Mouse (Mus musculus) cerebellum, adult 2 months (tissue): ENCODE results near the gene Col9a1. TPM values are rescaled to one million over a fixed set of nuclear protein-coding genes. Genes with fewer than 3 reads are reported as not detected.
A peak's percentile ranks its signal among the peaks of the same experiment; 100 is the strongest.

Experiments
- DNase-seq, 2 experiments: peaks; one replicate each; pipeline ENCODE4 v3.0.0; 2021
- H3K27ac ChIP-seq: fragments of 200-500 bp; 2 replicates; pipeline ENCODE4 v1.5.1; 2012; ENCODE audit warnings: low read length, control low read depth, inconsistent platforms; ENCODE audit not compliant: insufficient read depth
- H3K27me3 ChIP-seq: fragments of 200-500 bp; 2 replicates; pipeline ENCODE4 v1.6.1; 2012; ENCODE audit warnings: inconsistent platforms, mild to moderate bottlenecking, low read length, moderate library complexity; ENCODE audit not compliant: control insufficient read depth, insufficient read depth
- H3K4me1 ChIP-seq: fragments of 200-500 bp; 2 replicates; pipeline ENCODE4 v1.6.1; 2011; ENCODE audit warnings: low read length; ENCODE audit not compliant: control insufficient read depth, insufficient read depth
- H3K4me3 ChIP-seq: fragments of 200-500 bp; replicated peaks from 2 replicates; pipeline ENCODE3; 2011; ENCODE audit warnings: mild to moderate bottlenecking, low read depth, low read length, control low read depth; ENCODE audit not compliant: insufficient read depth
- CTCF ChIP-seq: fragments of 200-500 bp; IDR thresholded peaks from 2 replicates; pipeline ENCODE4 v1.5.1; 2011; ENCODE audit warnings: low read depth, mild to moderate bottlenecking, control low read depth, low read length, moderate library complexity, borderline replicate concordance; ENCODE audit not compliant: insufficient read depth
- POLR2A ChIP-seq: fragments of 200-500 bp; IDR thresholded peaks from 2 replicates; pipeline ENCODE4 v1.6.1; 2011; ENCODE audit warnings: low read length, control low read depth, borderline replicate concordance; ENCODE audit not compliant: insufficient read depth
- WGBS: fragments of 180-500 bp; shearing (Covaris S2); methylation state at CpG from one replicate; pipeline ENCODE4 v1.1.7; 2018; 5-methylcytosine and 5-hydroxymethylcytosine counted together
- polyA plus RNA-seq: library from polyadenylated mRNA; depleted of rRNA; stranded (reverse); fragments of >200 nt; gene quantifications from 2 replicates; pipeline ENCODE4 v1.2.3, GENCODE M21; 2012

Gene Col9a1
- polyA plus RNA-seq, 1 experiment = 0.87 TPM

DNA sequence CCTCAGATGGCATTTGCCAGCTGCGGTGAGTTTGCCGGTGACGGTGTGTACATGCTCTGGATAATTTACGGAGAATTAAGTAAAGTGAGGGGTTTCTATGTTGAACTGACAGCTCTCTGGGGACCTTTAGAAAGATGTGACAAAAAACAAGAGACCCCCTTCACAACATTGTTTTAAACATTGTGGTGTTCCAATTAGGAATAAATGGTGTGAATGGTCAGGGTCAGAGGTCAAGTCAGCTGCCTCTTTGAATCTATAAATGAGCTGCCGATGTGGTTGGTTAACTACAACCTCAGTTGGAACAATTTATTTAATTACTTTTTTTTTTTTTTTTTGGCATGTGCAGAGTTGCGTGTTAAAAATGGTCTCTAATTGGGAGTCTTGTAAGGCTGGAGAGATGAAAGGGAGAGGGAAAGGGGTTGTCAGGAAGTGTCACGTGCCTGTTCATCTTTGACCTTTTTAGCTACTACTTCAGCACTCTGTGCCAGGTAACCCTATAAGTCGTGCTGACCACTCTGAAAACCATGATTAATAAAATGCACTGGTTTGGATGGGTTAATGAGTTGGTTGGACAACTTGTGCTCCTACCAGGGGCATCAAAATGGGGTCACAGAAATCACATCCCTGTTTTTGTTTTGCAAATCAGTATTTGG is 62.8 kb downstream of the Col9a1 start:
- TF ChIP-seq POLR2A (no peak), CTCF (no peak)
- no peak for DNase-seq
- WGBS = 72% methylated on average over 8 of the region's 8 CpGs
- no peak overlapping the region for H3K4me3 ChIP-seq
- H3K27me3 ChIP-seq = no peaks in the 10 kb centered on the region
- no peak overlapping the region for H3K27ac ChIP-seq
- no peaks in the 10 kb centered on the region for H3K4me1 ChIP-seq

DNA sequence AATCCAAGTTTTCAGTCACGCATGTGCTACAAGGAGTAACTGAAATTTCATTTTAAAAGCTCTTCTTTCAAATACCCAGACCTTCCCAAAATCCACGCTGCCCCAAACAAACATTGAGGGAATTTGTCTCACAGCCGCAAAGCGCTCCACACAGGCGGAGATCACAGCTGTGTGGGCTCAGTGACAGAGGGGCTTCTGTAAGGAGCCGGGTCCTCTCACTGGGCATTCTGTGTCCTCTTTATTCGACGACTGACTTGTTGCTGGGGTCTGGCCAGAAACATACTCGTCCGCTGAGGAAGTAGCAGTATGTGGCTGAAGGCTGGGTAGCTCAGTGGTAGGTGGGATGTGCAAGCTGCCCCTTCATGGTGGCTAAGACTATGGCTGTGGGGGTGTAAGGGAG is 67.5 kb downstream of the Col9a1 start:
- no peaks in the 10 kb centered on the region for H3K27me3 ChIP-seq
- WGBS = 59% methylated on average over 10 of the region's 10 CpGs
- no peak overlapping the region for H3K4me3 ChIP-seq
- peaks cover 7% of the 10 kb centered on the region for H3K4me1 ChIP-seq
- no peak overlapping the region for H3K27ac ChIP-seq
- no peak for DNase-seq
- no peak for TF ChIP-seq CTCF
- no peak for TF ChIP-seq POLR2A

DNA sequence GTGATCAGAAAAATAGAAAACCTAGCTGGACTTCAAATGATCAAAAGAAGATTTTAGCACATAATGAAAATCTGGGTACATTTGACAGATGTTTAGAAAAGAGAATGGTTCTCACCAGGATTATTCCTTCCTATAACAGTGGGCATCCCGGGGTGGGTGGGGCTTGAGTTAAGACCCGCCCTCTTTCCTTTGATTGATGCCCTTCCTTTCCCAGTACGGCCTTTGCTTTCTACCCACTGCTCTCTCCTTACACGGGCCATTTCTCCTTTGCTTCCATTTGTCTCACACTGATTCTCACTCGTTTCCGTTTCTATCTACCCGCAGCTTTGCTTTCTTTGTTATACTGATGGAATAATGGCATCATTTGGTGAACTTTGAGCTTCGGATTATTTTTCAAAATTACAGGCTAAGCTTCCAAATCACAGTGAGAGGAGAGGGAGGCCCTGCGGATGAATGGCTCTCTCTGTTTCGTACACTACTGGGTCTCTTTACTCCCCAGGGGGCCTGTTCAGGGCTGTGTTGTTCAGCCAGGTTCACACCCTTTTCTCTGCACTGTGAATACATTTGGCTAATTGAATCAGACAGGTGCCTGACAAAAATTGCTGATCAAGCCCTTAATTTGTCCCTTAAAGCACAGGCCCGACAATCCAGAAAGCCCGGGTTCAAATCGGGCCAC is 68.4 kb downstream of the Col9a1 start:
- peaks cover 7% of the 10 kb centered on the region for H3K4me1 ChIP-seq
- WGBS = 71% methylated on average over 13 of the region's 13 CpGs

DNA sequence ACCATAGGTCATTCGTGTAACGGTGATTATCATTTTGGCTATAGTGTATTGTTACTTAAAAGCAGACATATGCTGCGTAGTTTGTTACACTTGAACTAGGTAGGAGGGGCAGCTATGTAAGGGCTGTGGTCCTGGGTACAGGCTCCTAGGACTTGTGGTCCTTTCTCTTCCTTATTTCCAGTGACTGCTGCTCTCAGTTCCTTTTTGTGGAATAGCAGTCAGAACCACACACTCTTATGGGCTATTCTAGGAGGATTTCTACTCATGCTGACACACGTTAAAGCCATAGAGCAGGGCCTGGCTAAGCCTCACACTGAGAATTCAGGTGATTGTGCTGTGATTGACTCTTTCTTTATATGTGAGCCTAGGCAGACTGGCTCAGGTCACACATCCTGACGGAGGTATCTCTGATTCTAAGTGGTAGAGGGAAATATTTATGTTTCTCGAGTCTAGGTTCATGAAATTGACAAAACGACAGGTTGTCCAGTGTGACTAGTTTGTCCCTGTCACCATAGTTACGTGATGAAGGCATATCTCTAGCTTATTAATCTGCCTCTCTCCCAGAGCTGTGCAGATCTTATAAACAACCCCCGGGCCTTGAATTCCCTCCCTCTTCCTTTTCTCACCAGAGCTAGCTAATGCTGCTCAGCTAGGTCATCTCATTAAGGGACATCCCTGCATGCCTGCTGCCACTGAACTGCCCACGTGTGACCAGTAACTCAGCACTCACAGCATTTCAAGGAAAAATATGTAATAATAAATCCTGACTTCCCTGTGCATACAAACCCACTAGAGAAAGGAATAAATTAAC is 71.1 kb downstream of the Col9a1 start:
- peak; percentile 37 to 46 for DNase-seq
- peaks cover 7% of the 10 kb centered on the region for H3K4me1 ChIP-seq
- peak overlapping the region; percentile 52 for H3K27ac ChIP-seq
- H3K4me3 ChIP-seq = no peak overlapping the region
- WGBS = 60% methylated on average over 10 of the region's 10 CpGs
- no peak for TF ChIP-seq POLR2A
- no peak for TF ChIP-seq CTCF
- no peaks in the 10 kb centered on the region for H3K27me3 ChIP-seq

More for the DNA sequence above, 68.4 kb downstream of the Col9a1 start:
- Histone ChIP-seq H3K27me3 (no peaks in the 10 kb centered on the region), H3K4me3 (no peak overlapping the region), H3K27ac (no peak overlapping the region)
- DNase-seq = no peak
- TF ChIP-seq CTCF (no peak), POLR2A (no peak)

DNA sequence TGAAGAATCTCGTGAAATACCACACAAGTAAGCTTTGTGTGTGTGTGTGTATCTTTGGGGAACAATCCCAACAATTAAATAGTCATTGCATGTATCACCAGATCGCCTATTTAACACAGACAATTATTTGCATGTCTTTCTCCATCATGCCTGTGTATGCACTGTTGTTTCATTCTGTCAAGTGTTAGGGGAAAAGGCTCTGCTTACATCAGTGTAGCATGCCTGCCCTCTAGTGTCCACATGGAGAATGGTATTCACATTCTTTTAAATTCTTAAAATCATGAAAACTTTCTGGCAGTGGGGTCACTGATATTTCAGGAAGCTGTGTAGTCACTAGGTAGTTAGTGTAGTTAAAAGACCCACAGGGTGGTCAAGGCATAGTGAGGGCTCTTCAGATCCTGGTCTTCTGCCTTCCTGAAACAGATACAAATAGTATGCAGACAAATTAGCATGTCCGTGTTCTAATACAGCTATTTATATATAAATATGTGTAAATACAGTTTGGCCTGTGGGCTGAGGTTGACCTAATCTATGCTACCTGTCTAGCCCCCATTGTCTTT is 71.8 kb downstream of the Col9a1 start:
- H3K4me3 ChIP-seq = no peak overlapping the region
- TF ChIP-seq POLR2A = no peak
- TF ChIP-seq CTCF = peak; percentile 63; the same call in 1 of the 2 replicates
- peak overlapping the region; percentile 52; the same call in 1 of the 2 replicates for H3K27ac ChIP-seq
- peaks cover 7% of the 10 kb centered on the region for H3K4me1 ChIP-seq
- DNase-seq = peak; percentile 44 to 68
- 45% methylated on average over 3 of the region's 3 CpGs for WGBS
- no peaks in the 10 kb centered on the region for H3K27me3 ChIP-seq

DNA sequence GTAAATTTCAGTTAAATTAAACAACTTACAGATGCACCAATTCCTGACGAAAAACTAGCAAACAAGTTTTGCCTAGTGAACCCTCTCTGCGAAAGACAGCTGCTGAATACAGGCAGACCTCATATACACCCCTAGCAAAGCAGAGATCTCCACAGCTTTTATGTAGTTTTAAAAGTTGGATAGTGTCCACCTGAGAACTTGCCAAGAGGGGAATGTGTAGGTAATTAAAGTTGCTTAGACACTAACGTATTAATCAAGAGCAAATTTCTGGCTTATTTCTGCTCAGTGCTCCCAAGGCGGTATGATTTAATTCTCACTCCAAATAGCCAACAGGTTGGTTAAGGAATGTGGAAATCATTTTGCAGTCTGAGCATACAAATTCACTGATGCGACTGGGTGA is 80.6 kb downstream of the Col9a1 start:
- DNase-seq = no peak
- no peaks in the 10 kb centered on the region for H3K4me1 ChIP-seq
- WGBS = 39% methylated on average over 5 of the region's 5 CpGs
- H3K27me3 ChIP-seq = no peaks in the 10 kb centered on the region
- no peak overlapping the region for H3K4me3 ChIP-seq
- no peak overlapping the region for H3K27ac ChIP-seq
- no peak for TF ChIP-seq POLR2A
- no peak for TF ChIP-seq CTCF

DNA sequence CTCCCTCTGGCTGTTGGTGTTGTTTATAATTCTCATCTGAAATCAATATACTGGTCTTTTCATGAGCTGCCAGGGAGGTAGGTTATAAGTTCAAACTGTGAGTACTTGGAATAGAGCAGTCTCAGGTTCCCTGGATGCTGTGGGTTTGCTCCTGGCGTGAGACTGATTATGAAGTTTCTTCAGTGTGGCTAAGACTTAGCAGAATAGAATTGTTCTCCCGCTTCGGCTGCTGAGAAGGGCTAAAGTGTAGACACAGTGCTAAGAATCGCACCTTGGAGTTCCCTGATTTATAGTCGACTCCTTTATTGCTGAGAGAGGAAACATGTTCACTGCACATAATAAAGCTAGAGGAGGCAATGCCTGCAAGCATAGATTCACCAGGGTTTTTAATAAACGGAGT is 82.0 kb downstream of the Col9a1 start:
- no peak for TF ChIP-seq POLR2A
- TF ChIP-seq CTCF = no peak
- 83% methylated on average over 6 of the region's 6 CpGs for WGBS
- no peak overlapping the region for H3K27ac ChIP-seq
- H3K4me1 ChIP-seq = no peaks in the 10 kb centered on the region
- no peaks in the 10 kb centered on the region for H3K27me3 ChIP-seq
- H3K4me3 ChIP-seq = no peak overlapping the region
- no peak for DNase-seq

DNA sequence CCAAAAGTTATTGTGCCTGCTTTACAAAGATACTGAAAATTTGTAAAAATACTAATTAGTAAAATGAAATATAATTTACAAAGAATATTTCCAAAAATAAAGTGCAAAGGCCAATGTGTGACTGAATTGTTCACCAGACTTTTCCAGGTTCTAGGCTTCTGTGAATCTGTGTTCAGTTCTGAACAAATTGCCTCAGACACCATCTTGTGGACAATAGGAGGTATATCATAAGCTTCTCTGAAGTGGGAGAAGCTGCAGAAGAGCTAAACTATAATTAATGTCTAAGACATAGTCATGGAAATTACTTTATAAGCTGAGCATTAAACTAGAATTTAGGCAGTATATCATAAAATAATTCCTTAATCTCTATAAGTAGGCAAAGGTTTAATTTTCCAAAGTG is 83.8 kb downstream of the Col9a1 start:
- no peak for DNase-seq
- H3K4me1 ChIP-seq = no peaks in the 10 kb centered on the region
- no peak for TF ChIP-seq POLR2A
- no peak for TF ChIP-seq CTCF
- no peak overlapping the region for H3K27ac ChIP-seq
- H3K27me3 ChIP-seq = no peaks in the 10 kb centered on the region
- no peak overlapping the region for H3K4me3 ChIP-seq
